Comparison of ENCODE assay signal across 21 mouse cellular contexts in genomic region chr1:91071671-91072290, GRCm38 (mm10).
DNase-seq lines count a peak whose midpoint lies in the region; ATAC-seq and TF ChIP-seq lines count a peak whose summit lies in the region.
"Had no signal": no experiment of that assay in that cellular context is flagged by ENCODE, and none has a peak within 500 bp of the region (broad histone marks: within the 10 kb centered on the region; RNA-seq: fewer than 3 reads in every experiment).

No protein-coding gene starts in this region.

- H3K27ac ChIP-seq in heart, embryonic 11.5 days (ENCODE audit: low read depth, low read length), result peak overlapping the region; percentile 87
- peak overlapping the region; percentile 95 for H3K27ac ChIP-seq in heart, embryonic 12.5 days (ENCODE audit: poor library complexity, severe bottlenecking)
- peak overlapping the region; percentile 95 for H3K27ac ChIP-seq in heart, postnatal 0 days (ENCODE audit: low read depth)
- H3K27ac ChIP-seq: embryonic facial prominence, embryonic 15.5 days; limb, embryonic 15.5 days; liver, embryonic 15.5 days; neural tube, embryonic 13.5 days had no signal

- intact Hi-C loops in heart, postnatal 25 days (cut with DNase I), result no loop called here

- TF ChIP-seq CTCF in heart, postnatal 0 days (IDR thresholded peaks at IDR 0.05; ENCODE audit: low read depth), result no peak

- 60% methylated on average over 10 of the region's 10 CpGs for WGBS in heart, embryonic 11.5 days (ENCODE audit: insufficient replicate concordance)
- WGBS in heart, embryonic 12.5 days, result 49% methylated on average over 10 of the region's 10 CpGs
- 37% methylated on average over 10 of the region's 10 CpGs for WGBS in heart, postnatal 0 days

- H3K27me3 ChIP-seq in heart, embryonic 11.5 days (ENCODE audit: control insufficient read depth, insufficient read depth, low read length), result no peaks in the 10 kb centered on the region
- H3K27me3 ChIP-seq in heart, embryonic 12.5 days (replicated peaks), result no peaks in the 10 kb centered on the region
- no peaks in the 10 kb centered on the region for H3K27me3 ChIP-seq in heart, postnatal 0 days (ENCODE audit: control insufficient read depth, insufficient read depth, low read length)
- H3K27me3 ChIP-seq: embryonic facial prominence, embryonic 15.5 days; limb, embryonic 15.5 days; liver, embryonic 15.5 days; neural tube, embryonic 13.5 days had no signal

- H3K9ac ChIP-seq in heart, embryonic 11.5 days (ENCODE audit: low read depth, low read length), result peak overlapping the region; percentile 46; the same call in 1 of the 2 replicates
- peak overlapping the region; percentile 50; the same call in 1 of the 2 replicates for H3K9ac ChIP-seq in heart, embryonic 12.5 days
- 0 out of 2 replicates have a peak overlapping the region, but pooled peaks have one; percentile 20 for H3K9ac ChIP-seq in heart, postnatal 0 days (replicated peaks; ENCODE audit: low read depth, low read length)
- H3K9ac ChIP-seq: embryonic facial prominence, embryonic 15.5 days; limb, embryonic 15.5 days; liver, embryonic 15.5 days; neural tube, embryonic 13.5 days had no signal

- no peaks in the 10 kb centered on the region for H3K9me3 ChIP-seq in heart, embryonic 11.5 days (replicated peaks; ENCODE audit: control insufficient read depth, low read length)
- H3K9me3 ChIP-seq in heart, embryonic 12.5 days (replicated peaks), result no peaks in the 10 kb centered on the region
- no peaks in the 10 kb centered on the region for H3K9me3 ChIP-seq in heart, postnatal 0 days (replicated peaks; ENCODE audit: control insufficient read depth, low read length)
- H3K9me3 ChIP-seq: embryonic facial prominence, embryonic 15.5 days; limb, embryonic 15.5 days; liver, embryonic 15.5 days; neural tube, embryonic 13.5 days had no signal

- ATAC-seq in heart, embryonic 11.5 days (replicated peaks; ENCODE audit: insufficient number of reproducible peaks, low FRiP score, low TSS enrichment), result 0 out of 2 replicates have a peak, but pooled peaks have one; percentile 46
- peak; percentile 76 for ATAC-seq in heart, embryonic 12.5 days (ENCODE audit: insufficient number of reproducible peaks, low FRiP score)
- ATAC-seq in heart, postnatal 0 days (ENCODE audit: insufficient read depth, low read depth), result peak; percentile 79
- ATAC-seq: forebrain, embryonic 14.5 days had no signal

- peak; percentile 72 for TF ChIP-seq EP300 in heart, postnatal 0 days (IDR thresholded peaks at IDR 0.05; ENCODE audit: low read depth)

- H3K4me1 ChIP-seq in heart, embryonic 11.5 days (ENCODE audit: control insufficient read depth, insufficient read depth, low read length), result peaks cover 60% of the 10 kb centered on the region
- H3K4me1 ChIP-seq in heart, embryonic 12.5 days (replicated peaks), result peaks cover 75% of the 10 kb centered on the region
- H3K4me1 ChIP-seq in heart, postnatal 0 days (ENCODE audit: control insufficient read depth, insufficient read depth), result peaks cover 66% of the 10 kb centered on the region

- DNase-seq in gastrocnemius, adult 18-20 months (ENCODE audit: low spot score), result peak; percentile 56
- DNase-seq in gastrocnemius, postnatal 4 days (ENCODE audit: low spot score in 2 of 2), result no peak
- no peak for DNase-seq in heart, postnatal 25 days (ENCODE audit: low spot score)
- peak; percentile 77 for DNase-seq in heart, postnatal 0 days (ENCODE audit: low spot score)
- no peak for DNase-seq in neural tube, embryonic 10.5 days (ENCODE audit: extremely low spot score, low spot score)
- no peak for DNase-seq in yolk sac, embryonic 10.5 days (ENCODE audit: low spot score)
- DNase-seq: adrenal gland, postnatal 36 days; kidney, adult 18-20 months; kidney, postnatal 14 days; left cerebral cortex, postnatal 4 days; lung, postnatal 4 days; midbrain, embryonic 14.5 days; right cerebral cortex, adult 18-20 months; right cerebral cortex, postnatal 4 days had no signal

- H3K36me3 ChIP-seq in heart, embryonic 11.5 days (ENCODE audit: control insufficient read depth, insufficient read depth, low read length), result no peaks in the 10 kb centered on the region
- peaks cover 12% of the 10 kb centered on the region; the same call in 1 of the 2 replicates for H3K36me3 ChIP-seq in heart, embryonic 12.5 days
- H3K36me3 ChIP-seq in heart, postnatal 0 days (replicated peaks; ENCODE audit: control insufficient read depth, insufficient read depth, low read length), result peaks cover 36% of the 10 kb centered on the region
- H3K36me3 ChIP-seq: limb, embryonic 15.5 days; liver, embryonic 15.5 days; neural tube, embryonic 13.5 days had no signal

- H3K4me2 ChIP-seq in heart, embryonic 11.5 days, result peak overlapping the region; percentile 55
- H3K4me2 ChIP-seq in heart, embryonic 12.5 days, result peak overlapping the region; percentile 57
- H3K4me2 ChIP-seq in heart, postnatal 0 days (ENCODE audit: low read depth, low read length), result peak overlapping the region; percentile 37; the same call in 1 of the 2 replicates
- H3K4me2 ChIP-seq: embryonic facial prominence, embryonic 15.5 days; limb, embryonic 15.5 days; liver, embryonic 15.5 days; neural tube, embryonic 13.5 days had no signal

- H3K4me3 ChIP-seq in heart, embryonic 11.5 days (ENCODE audit: low read depth, low read length), result no peak overlapping the region
- 0 out of 2 replicates have a peak overlapping the region, but pooled peaks have one; percentile 7 for H3K4me3 ChIP-seq in heart, embryonic 12.5 days
- H3K4me3 ChIP-seq in heart, postnatal 0 days (ENCODE audit: low read depth, low read length), result no peak overlapping the region
- H3K4me3 ChIP-seq: embryonic facial prominence, embryonic 15.5 days; limb, embryonic 15.5 days; liver, embryonic 15.5 days; neural tube, embryonic 13.5 days had no signal

Comparison
In these comparisons a context has a peak if more than half of its experiments do, and no peak if none do; other contexts are left out.
1. DNase-seq: peak in gastrocnemius, adult 18-20 months (single experiment) and heart, postnatal 0 days (single experiment); none in gastrocnemius, postnatal 4 days (0 of 2), heart, postnatal 25 days (single experiment), neural tube, embryonic 10.5 days (single experiment) and yolk sac, embryonic 10.5 days (single experiment).
2. Peak in every context shown above with its lines, with median percentiles within 50 percentile points of each other: ATAC-seq, H3K27ac ChIP-seq, H3K4me2 ChIP-seq and H3K9ac ChIP-seq.